Mouse (Mus musculus): Measurements from ENCODE around the gene Tmem116.

Tmem116 gene

DNA sequence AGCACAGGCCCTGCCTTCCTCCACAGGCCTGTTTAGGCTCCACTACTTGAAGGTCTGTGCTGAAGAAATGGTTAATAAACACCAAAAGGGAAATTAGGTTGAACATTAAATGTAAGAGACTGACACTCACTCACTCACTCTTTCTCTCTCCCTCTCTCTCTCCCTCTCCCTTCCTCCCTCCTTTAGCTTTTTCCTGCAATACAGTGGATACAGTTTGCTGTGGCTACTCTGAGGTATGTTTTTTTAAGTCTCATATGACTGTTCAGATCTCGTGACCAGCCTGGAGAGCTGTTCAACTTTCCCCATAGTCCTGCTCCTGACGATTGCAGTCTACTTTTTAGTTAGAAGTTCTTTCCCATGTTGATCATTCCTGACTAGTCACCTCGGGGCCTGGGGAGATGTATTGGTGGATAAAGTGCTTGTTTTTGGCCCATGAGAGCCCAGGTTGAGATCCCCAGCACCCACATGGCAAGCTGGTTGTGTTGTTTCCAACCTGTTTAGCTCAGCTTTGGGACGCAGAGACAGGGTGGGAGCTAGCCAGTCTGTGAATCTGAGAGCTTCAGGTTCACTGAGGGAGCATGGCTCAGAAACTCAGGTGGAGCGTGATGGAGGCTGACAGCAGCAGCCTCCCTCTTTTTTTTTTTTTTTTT is 12.0 kb downstream of the Tmem116 start:
- DNase-seq = no peak

DNA sequence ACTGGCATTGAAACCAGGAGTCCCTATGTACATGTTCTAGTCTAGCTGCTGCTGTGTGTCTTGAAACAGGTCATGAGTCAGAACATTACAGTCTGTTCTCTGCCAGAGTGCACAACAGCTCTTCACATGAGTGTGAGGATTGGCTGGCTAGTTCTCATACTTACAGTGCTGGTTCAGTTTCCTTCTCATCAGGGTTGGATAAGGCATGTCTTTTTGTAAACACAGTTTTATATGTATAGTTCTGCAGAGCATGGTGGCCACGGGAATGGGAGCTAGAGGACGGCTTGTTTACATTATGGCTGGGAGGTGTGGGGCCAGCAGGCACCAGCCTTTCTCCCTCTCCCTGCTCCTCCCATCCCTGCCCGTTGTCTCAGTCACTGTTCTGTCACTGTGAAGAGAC is 17.9 kb downstream of the Tmem116 start:
- DNase-seq = no peak

DNA sequence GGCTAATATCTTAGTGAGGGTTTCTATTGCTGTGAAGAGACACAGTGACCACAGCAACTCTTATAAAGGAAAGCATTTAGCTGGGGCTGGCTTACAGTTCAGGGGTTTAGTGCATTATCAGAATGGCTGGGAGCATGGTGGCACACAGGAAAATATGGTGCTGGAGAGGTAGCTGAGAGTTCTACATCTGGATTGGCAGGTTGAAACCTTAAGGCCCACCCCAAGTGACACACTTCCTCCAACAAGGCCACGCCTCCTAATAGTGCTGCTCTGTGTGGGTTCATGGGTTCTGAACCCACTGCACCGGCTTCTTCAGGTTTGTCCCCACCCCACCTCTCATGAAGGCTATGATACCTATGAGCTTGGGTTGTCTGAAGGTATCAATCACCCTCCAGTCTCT is 20.7 kb downstream of the Tmem116 start:
- DNase-seq = no peak

DNA sequence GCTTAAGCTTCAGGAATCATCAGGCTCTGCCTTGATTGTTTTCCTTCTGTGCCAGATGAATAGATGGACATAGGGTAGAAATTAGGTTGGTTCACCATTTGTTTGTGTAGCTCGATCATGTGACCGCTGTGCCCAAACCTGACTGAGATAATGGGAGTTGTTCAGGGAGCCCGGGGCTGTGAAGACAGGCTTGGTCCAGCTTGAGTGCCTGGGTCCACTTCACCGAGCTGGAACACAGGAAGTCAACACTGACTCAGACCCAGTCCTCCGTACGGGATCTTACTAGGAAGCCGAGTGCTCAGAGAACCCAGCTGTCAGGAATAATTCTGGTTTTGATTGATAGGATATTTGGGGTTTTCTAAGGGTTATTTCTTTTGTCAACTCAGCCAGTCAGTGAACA is 22.9 kb downstream of the Tmem116 start:
- DNase-seq = no peak

DNA sequence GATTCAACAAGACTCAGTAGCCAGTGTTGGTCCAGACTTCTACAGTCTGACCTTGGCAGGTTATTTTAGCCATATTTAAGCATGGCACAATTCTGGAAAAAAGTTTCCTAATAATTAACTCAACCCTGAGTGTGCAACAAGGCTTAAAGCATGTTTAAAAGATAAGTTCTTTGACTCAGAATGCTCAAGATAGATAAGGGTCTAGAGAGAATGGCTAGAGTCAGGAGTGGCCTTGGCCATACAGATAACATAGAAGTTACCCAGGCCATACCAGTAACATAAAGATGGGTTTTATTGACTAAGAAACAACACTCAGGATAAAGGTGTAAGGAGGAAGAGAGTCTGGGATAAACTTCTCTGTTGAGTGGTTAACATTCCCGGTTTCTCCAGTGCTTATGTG is 24.3 kb downstream of the Tmem116 start:
- no peak for DNase-seq

DNA sequence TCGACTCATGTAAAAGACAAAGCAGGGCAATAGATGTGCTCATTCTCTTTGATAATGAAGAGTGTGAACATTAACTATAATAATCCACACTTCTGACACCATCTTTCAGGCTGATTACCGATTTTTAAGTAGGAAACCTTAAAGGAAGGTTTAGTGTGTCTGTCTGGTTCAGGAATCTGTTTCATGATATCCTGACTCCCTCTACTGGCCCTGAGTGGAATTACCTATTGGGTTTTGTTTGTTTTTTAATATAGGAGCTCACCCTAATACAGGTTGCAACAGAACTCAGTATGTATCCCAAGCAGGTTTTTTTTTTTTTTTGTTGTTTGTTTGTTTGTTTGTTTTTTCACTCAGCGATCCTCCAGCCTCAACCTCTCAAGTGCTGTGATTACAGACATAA is 26.0 kb downstream of the Tmem116 start:
- DNase-seq = peak; percentile 25

DNA sequence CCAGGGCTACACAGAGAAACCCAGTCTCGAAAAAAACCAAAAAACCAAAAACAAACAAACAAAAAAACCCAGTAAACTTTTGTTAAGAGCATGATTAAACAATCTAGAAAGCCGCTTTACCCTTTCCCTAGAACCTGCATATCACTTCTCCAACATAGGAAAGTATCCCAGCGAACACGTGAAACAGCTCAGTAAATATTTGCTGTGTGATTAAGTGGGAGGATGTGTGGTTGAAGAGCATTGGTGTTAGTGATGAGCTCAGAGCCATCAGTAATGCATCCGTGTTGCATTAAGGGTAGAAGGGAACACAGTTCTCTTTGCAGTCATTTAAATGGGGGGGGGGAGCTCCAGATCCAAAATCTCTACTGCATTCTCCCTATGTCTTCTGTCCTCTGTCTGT is 33.1 kb downstream of the Tmem116 start:
- DNase-seq = no peak

DNA sequence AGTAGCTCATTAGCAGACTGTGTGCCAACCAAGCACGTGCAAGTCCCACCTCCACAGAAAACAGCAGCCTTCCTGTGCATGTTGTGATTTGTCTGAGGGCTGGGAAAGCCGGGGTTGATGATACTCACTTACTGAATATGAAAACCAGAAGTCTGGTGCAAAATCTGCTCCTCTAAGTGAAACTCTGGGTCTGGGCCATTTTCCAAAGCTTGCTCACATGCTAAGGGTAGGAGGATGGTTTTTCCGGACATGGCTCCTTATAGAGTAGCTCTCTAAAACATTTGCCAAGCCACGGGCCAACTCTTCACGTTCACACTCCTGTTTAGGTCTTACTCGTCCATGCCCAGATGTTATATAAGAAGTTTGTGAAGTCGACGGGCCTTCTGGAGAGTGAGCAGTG is 41.6 kb downstream of the Tmem116 start:
- no peak for DNase-seq

DNA sequence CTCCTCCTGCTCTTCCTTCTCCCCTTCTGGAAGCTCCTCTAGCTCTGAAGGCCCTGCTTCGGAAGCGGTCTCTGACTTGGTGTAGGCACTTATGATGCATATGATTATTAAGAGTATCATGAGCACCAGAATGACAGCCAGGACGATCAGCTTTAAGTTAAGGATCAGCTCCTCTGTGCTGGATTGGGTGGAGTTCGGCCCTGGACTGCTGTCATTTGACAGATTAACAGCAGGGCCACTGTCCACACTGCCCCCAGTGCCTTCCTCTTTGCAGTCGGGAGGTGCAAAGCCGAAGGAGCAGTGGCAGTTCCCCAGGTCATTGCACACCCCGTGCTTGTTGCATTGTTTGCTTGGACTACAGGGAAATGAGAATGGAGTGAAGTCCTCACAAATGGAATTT is 49.0 kb downstream of the Tmem116 start:
- peak; percentile 25 for DNase-seq

DNA sequence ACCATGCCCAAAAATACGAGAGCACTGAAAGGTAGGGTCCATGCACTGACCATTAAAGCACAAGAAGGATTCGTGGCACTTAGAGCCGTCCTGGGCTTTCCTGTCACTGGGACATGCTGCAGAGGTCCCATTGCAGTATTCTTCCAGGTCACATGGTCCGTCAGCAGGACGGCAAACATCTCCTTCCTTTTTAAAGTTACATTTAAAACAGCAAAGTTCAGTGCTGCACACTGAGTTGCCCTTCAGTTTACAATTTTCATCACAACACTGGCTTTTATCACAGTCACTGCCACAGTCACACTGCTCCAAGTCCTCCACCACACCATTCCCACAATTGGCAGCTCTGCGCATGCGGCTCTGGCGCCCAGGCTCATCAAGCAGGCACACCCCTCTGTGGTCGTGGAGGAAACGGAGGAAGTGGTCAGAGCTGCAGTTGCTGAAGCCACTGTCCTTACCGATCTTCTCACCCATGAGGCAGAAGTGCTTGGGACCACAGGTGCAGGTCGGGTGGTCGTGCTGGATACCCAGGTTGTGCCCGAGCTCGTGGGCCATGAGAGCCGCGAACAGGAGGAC is 49.8 kb downstream of the Tmem116 start:
- DNase-seq = peak; percentile 24

DNA sequence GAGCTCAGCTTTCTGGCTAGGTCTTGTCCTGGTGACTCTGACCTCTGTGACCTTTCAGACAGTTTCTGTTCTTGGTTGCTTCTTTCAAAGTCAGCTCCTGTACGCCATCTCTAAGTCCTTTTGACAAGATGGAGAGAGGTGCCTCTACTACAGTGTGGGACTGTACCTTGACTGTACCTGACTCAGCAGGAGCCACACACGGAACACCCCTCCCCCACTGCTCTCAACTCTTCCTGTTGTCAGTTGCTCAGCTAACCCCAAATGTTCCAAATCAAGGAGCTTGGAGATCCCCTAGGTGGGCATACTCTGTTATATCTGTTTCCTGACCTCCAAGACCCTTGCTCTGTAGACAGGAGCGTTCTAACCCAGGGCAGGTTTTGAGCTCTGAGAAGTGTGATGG is 51.5 kb downstream of the Tmem116 start, which contains the start of gene Adam1b:
Gene Adam1b (minus strand): TSS at position 205 of the 400 bp plus-strand sequence.
- DNase-seq = no peak

DNA sequence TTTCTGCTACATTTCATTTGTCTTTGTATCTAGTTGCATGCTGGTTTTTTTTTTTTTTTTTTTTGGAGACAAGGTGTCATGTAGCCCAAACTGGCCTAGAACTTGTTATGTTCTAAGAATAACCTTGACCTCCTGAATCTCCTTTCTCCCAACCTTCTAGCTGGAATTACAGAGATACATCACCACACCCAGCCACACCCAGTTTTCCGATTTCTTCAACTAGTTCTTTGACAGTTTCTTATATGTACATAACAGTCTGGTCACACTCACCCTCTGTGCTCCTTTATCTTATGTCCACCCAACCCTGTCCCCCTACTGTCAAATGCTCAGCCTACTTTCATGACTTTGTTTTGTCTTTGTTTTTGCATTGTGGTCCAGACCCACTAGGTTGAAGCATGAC is 55.2 kb downstream of the Tmem116 start:
- no peak for DNase-seq

DNA sequence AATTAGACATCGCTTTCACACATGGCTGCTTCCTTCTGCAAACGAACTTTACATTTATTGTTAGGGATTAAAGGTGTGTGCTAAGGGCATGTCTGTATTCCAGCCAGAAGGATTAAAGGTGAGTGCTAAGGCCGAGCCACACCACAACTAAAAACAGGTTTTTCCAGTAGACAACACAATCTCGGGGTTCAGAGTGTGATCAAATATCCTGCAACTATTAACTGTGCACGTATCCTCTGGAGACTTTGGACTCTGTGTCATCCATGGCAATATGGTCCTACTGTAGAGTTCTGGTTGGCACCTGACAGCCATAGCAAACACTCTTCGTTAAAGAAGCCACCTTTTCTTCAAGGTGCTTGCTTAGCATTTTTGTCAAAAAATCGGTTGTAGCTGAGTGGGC is 58.3 kb downstream of the Tmem116 start:
- DNase-seq = no peak

DNA sequence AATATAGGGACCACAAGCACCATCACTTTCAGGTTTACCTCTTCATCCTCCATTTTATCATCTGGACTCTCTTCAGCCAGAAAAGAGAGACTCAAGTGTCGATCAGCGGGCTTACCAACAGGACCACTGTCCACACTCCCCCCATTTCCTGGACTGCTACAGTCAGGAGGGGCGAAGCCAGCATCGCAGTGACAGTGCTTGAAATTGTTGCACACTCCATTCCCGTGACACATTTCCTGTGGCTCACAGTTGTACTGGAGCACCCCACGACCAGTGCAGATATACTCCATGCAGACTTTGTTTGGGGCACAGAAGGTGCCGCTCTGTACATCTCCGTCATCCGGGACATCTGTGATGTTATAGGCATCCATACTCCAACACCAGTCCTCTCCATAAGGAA is 67.3 kb downstream of the Tmem116 start:
- DNase-seq = no peak

DNA sequence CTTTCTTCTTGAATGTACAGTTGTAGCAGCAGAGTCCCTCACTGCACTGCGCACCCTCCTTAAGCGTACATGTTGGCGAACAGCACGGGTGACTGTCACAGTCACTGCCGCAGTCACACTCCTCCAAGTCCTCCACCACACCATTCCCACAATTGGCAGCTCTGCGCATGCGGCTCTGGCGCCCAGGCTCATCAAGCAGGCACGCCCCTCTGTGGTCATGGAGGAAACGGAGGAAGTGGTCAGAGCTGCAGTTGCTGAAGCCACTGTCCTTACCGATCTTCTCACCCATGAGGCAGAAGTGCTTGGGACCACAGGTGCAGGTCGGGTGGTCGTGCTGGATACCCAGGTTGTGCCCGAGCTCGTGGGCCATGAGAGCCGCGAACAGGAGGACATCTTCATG is 68.1 kb downstream of the Tmem116 start:
- peak; percentile 14 for DNase-seq

DNA sequence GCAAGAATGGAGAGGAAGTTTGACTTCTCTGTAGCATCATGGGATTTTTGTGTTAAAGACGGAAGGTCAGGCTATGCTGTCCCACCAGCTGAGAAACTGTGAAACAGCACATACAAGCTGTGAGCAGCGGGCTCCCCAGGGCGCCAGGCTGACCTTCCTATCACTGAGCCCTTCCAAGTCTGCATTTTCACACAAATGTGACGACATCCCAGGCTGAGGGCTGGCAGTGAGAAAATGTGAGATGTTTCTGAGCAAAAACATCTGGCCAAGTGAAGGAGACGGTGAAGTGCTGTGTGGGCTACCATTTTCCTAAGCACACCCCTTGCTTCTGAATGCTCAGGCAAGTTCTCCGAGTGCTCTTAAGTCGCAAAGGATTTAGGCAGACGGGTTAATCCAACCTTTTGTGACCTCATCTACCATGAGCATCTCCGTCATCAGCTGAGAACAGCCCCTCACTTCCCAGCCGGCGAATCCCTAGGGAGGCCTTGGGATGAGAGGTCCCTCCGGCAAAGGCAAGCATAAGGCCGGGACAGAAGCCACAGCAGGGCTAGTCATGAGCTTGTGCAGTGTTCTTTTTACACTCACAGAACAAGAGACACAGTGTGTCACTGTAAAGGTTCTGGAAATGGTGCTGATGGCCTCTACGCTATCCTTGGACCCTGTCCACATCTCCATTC is 74.2 kb downstream of the Tmem116 start:
- DNase-seq = no peak

DNA sequence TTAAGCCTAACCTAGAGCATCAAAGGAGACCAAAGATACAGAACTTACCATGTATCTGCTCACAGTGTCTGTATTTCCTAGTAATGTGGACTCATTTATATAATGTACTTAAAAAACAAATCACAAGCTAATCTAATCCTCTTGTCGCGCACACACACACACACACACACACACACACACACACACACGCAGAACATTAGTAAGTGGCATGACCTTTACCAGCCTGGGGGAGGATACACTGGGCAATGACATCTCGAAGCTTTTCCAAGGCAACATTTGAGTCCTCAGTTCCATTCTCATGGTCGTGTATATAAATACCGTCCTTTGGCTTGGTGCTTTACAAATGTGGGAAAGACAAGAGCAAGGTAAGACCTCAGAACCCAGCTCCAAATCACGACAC is 74.8 kb downstream of the Tmem116 start:
- DNase-seq = no peak

DNA sequence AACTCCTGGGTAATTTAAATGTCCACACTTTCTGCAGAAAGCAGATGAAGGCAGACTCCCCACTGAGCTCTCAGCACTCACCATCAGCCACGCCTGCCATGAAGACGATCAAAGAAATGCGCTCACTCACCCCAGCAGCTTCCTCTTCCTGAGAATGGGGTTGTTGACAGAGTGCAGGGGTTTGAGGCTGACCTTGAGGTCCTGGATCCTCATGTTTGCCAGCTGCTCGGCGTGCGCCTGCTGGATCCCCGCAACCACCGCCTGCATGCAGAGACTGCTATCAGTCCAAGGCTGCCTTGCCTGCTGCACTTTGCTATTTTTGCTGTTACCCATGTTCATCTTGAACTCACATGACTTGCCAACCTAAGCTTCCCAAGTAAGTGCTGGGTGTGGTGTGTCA is 75.3 kb downstream of the Tmem116 start:
- no peak for DNase-seq

DNA sequence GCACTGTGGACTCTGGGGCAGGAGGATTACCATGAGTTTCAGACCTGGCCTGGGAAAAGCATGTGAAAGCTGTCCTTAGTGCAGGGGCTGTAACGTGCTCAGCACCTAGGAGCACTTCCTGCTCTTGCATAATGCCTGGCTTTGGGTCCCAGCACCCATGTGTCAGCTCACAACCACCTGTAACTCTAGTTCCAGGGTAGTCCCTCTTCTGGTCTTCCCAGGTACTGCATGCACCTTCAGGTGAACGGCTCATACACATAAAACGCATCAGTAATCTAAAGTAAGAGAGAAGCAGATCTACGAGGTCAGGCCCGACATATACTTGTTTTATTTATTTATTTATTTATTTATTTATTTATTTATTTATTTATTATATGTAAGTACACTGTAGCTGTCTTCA is 82.8 kb downstream of the Tmem116 start:
- DNase-seq = peak; percentile 34

DNA sequence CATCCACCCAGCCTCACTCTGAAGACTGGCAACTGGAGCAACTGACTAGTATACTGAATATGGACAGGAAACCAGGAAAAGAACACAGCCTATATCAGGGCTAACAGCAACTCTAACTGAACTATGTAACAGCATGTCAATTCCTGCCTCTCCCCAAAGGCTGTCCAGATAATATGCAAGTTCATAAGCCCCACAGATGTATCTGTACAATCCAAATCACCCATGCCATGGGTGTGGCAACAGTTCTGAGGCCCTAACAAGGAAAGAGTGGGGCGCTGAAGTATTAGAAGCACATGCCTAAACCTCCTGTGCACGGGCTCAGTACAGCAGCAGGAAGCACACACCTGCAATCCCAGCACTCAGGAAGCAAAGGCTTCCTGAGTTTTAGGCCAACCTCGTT is 83.4 kb downstream of the Tmem116 start:
- DNase-seq = peak; percentile 64

DNA sequence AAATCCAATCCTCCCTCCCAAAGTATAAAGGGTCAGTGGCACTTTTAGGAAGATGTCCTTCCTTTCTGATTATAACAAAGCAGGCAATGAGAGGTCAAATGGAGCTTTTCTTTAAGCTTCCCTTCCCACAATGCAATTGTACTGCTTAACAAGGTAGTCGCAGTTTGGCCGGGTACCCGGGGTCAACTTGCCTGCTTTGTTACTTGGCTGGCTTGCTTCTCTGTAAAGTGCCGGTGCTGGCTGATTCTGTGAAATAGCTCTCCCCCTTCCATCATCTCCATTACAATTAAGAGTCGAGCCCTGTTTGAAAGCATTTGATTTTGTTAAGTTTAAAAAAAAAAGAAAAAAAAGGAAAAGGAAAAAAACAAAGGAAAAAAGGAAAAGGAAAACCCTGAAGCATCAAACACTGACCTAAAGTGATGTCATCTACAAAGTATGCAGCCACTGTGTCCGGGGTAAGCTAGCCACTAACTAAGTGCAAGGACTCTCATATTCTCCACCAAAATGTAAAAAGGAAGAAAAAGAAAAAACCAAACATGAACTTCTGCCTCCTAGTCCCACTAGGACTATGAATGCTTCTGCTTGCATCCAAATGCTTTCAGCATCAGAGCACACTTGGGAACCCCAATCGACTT is 85.3 kb downstream of the Tmem116 start:
- no peak for DNase-seq

DNA sequence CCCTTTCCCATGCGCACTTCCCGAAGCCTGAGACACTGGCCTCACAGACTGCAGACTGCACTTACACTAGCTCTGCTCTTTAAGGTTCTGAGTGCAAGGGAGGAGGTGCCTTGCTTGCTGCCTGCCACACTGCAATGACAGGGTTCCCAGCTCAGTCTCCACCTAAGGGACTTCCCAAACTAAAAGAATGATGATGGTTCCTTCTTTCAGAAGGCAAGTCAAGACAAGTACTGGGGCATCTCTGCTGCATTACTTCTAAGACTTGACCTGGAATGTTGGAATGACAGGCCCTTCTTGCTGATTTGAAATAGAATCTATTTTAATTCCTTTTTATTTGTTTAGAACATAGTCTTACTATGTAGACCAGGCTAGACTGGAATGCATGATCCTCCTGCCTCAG is 85.9 kb downstream of the Tmem116 start:
- DNase-seq = no peak

DNA sequence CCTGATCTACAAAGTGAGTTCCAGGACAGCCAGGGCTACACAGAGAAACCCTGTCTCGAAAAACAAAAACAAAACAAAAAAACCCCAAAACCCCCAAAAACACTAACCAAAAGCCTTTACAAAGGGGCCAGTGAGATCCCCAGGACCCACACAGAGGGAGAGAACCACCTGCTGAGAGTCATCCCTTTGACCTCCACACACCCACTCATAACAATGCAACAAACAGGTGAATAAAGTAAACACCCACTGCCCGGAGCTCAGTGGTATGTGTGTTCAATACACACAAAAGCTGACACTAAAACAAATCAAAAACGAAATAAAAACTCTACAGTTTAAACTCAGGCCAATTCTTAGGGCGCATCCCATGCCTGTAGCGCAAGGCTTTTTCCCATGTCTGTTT is 88.4 kb downstream of the Tmem116 start:
- DNase-seq = no peak

DNA sequence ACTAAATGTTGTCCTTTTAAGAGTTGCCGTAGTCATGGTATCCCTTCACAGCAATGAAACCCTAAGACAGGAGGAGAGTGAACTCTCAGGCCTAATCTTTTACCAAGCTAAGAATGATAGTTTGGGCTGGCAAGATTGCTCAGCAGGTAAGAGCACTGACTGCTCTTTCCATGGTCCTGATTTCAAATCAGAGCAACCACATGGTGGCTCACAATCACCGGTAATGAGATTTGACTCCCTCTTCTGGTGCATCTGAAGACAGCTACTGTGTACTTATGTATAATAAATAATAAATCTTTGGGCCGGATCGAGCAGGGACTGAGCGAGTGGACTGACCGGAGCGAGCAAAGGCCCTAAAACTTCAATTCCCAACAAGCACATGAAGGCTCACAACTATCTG is 89.5 kb downstream of the Tmem116 start:
- DNase-seq = no peak
